Mouse (Mus musculus) midbrain, embryonic 14.5 days (tissue): ENCODE measurements around the gene Cdh10. TPM values are rescaled to one million over a fixed set of nuclear protein-coding genes. Genes with fewer than 3 reads are reported as not detected.

Experiments used
- ATAC-seq: fragments of 200-750 bp; cut with Nextera tagmentation; 2 replicates; pipeline ENCODE4 v1.8.0; 2017; ENCODE audit warnings: moderate number of reproducible peaks, moderate library complexity; ENCODE audit not compliant: low FRiP score, low TSS enrichment
- DNase-seq: peaks from one replicate; pipeline ENCODE4 v3.0.0-alpha.2; 2015
- H3K27ac ChIP-seq: fragments of 300-500 bp; sonication (generic); replicated peaks from 2 replicates; pipeline ENCODE4 v1.5.1; 2014; ENCODE audit warnings: mild to moderate bottlenecking, low read depth, low read length, moderate library complexity
- H3K27me3 ChIP-seq: fragments of 300-500 bp; sonication (generic); 2 replicates; pipeline ENCODE4 v1.6.1; 2014; ENCODE audit warnings: low read length, control low read depth, mixed read lengths; ENCODE audit not compliant: control insufficient read depth, insufficient read depth
- H3K36me3 ChIP-seq: fragments of 300-500 bp; sonication (generic); 2 replicates; pipeline ENCODE4 v1.6.1; 2014; ENCODE audit warnings: low read length, control low read depth; ENCODE audit not compliant: control insufficient read depth, insufficient read depth
- H3K4me1 ChIP-seq: fragments of 300-500 bp; sonication (generic); 2 replicates; pipeline ENCODE4 v1.6.1; 2014; ENCODE audit warnings: mild to moderate bottlenecking, antibody characterized with exemption, low read length, control low read depth; ENCODE audit not compliant: control insufficient read depth, insufficient read depth
- H3K4me2 ChIP-seq: fragments of 300-500 bp; sonication (generic); 2 replicates; pipeline ENCODE4 v1.6.1; 2014; ENCODE audit warnings: mild to moderate bottlenecking, low read length, moderate library complexity
- H3K4me3 ChIP-seq: fragments of 300-500 bp; sonication (generic); replicated peaks from 2 replicates; pipeline ENCODE4 v1.5.1; 2014; ENCODE audit warnings: low read depth, low read length
- H3K9ac ChIP-seq: fragments of 300-500 bp; sonication (generic); replicated peaks from 2 replicates; pipeline ENCODE4 v1.6.1; 2014; ENCODE audit warnings: mild to moderate bottlenecking, low read length, moderate library complexity
- H3K9me3 ChIP-seq: fragments of 300-500 bp; sonication (generic); 2 replicates; pipeline ENCODE4 v1.6.1; 2016; ENCODE audit warnings: low read length, control low read depth, mixed read lengths; ENCODE audit not compliant: control insufficient read depth
- WGBS: fragments of 180-500 bp; shearing (Covaris S2); extraction: QIAGEN DNeasy Blood & Tissue Kit; methylation state at CpG from one replicate; pipeline ENCODE4 v1.1.7; 2014; 5-methylcytosine and 5-hydroxymethylcytosine counted together
- polyA plus RNA-seq: library from polyadenylated mRNA; unstranded; fragments of >200 nt; fragmentation: Nextera tagmentation; extraction: Ambion mirVana; gene quantifications from 2 replicates; pipeline ENCODE4 v1.2.1, GENCODE M21; 2014

The Cdh10 gene
- polyA plus RNA-seq, 1 experiment from 2014 or later, result 25.0 TPM

GRCm38 (mm10) chr15:18994294-18994693, 175.5 kb downstream of the Cdh10 start:
- H3K4me3 ChIP-seq, result no peak overlapping the region
- no peak overlapping the region for H3K4me2 ChIP-seq
- H3K9ac ChIP-seq, result no peak overlapping the region
- no peak overlapping the region for H3K27ac ChIP-seq
- no peaks in the 10 kb centered on the region for H3K36me3 ChIP-seq
- ATAC-seq (no peak), DNase-seq (no peak)
- H3K4me1 ChIP-seq, result no peaks in the 10 kb centered on the region
- no peaks in the 10 kb centered on the region for H3K27me3 ChIP-seq
- no peaks in the 10 kb centered on the region for H3K9me3 ChIP-seq
- WGBS, result 76% methylated on average over 4 of the region's 4 CpGs

- Histone ChIP-seq H3K9ac (no peak overlapping the region), H3K27ac (no peak overlapping the region), H3K36me3 (0 out of 2 replicates have a peak, but pooled peaks cover 12% of the 10 kb centered on the region), H3K9me3 (no peaks in the 10 kb centered on the region), H3K4me2 (no peak overlapping the region), H3K4me1 (no peaks in the 10 kb centered on the region), H3K4me3 (no peak overlapping the region), H3K27me3 (no peaks in the 10 kb centered on the region)
- 84% methylated on average over 10 of the region's 10 CpGs for WGBS
- DNase-seq (no peak), ATAC-seq (no peak; the same call in 1 of the 2 replicates)
Measured at GRCm38 (mm10) chr15:19010829-19011228, 192.1 kb downstream of the Cdh10 start.

DNA sequence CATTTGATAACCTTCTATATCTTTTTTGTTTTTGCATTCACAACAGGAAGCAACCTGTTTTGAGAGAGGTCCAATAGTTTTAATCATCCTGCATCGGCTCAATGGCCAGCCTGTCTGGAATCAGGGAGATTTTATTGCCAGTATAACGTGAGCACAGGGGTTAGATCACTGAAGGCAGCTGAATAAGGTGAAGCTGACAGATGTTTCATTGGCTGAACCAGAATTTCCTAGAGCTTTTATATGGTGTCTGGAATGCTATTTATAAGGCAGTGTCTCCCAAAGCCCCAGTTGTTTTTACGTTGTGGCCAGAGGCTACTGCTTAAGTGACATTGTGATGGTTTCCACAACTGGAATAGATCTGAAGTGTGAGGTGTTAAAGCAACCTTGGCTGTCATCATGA, 214.2 kb downstream of the Cdh10 start:
- Histone ChIP-seq H3K4me1 (no peaks in the 10 kb centered on the region), H3K27me3 (no peaks in the 10 kb centered on the region)
- WGBS, result 77% methylated on average over 3 of the region's 3 CpGs

GRCm38 (mm10) chr15:19040077-19040476, 221.3 kb downstream of the Cdh10 start:
- H3K27ac ChIP-seq, result no peak overlapping the region
- ATAC-seq (no peak), DNase-seq (peak; percentile 40)
- no peak overlapping the region for H3K9ac ChIP-seq
- no peak overlapping the region for H3K4me3 ChIP-seq
- WGBS, result 86% methylated on average over 1 of the region's 1 CpGs
- H3K4me2 ChIP-seq, result no peak overlapping the region
- no peaks in the 10 kb centered on the region for H3K4me1 ChIP-seq
- H3K9me3 ChIP-seq, result no peaks in the 10 kb centered on the region
- H3K36me3 ChIP-seq, result no peaks in the 10 kb centered on the region
- no peaks in the 10 kb centered on the region for H3K27me3 ChIP-seq

More for the DNA sequence above, 214.2 kb downstream of the Cdh10 start:
- DNase-seq (no peak), ATAC-seq (no peak)
- no peaks in the 10 kb centered on the region for H3K36me3 ChIP-seq
- no peak overlapping the region for H3K4me2 ChIP-seq
- no peaks in the 10 kb centered on the region for H3K9me3 ChIP-seq
- H3K4me3 ChIP-seq, result no peak overlapping the region
- H3K27ac ChIP-seq, result no peak overlapping the region
- H3K9ac ChIP-seq, result no peak overlapping the region
